In the genomic region with DNA sequence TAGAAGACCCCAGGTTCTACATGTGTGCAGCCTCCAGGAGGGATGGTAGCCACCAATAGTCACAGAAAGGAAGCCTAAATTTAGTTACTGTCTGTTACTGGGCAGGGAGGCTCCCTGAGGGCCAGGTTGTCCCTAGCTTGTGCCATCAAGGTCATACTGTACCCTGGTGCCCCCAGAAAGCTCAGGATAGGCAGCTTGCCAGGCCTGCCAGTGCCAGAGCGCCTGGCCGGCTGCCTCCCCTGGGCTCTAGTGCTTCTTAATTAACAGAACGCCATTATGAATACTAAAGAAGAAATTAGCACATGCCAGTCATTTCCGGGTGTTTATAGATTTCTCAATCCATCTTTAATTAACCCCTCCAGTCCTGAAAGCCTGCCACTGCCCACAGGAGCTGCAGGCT, we compare ENCODE assay signal across 12 mouse cellular contexts.
DNase-seq lines count a peak whose midpoint lies in the region; ATAC-seq lines count a peak whose summit lies in the region.
"Had no signal": no experiment of that assay in that cellular context is flagged by ENCODE, and none has a peak within 500 bp of the region (broad histone marks: within the 10 kb centered on the region; RNA-seq: fewer than 3 reads in every experiment).

No protein-coding gene starts in this region.

- H3K27me3 ChIP-seq in heart, embryonic 10.5 days (ENCODE audit: insufficient read depth, poor library complexity, severe bottlenecking), result peaks cover 27% of the 10 kb centered on the region; the same call in 1 of the 2 replicates
- H3K27me3 ChIP-seq in forebrain, embryonic 15.5 days, result no peaks in the 10 kb centered on the region
- peaks cover 9% of the 10 kb centered on the region; the same call in 1 of the 2 replicates for H3K27me3 ChIP-seq in limb, embryonic 10.5 days (ENCODE audit: low read depth, poor library complexity, severe bottlenecking)
- H3K27me3 ChIP-seq: liver, embryonic 15.5 days; midbrain, embryonic 12.5 days had no signal

- peak; percentile 39 for DNase-seq in heart, adult 8-10 months (ENCODE audit: low spot score)
- DNase-seq in heart, embryonic 10.5 days (ENCODE audit: low spot score), result no peak
- DNase-seq in ovary, postnatal 36 days (ENCODE audit: low spot score), result peak; percentile 64
- no peak for DNase-seq in ovary, postnatal 14 days (ENCODE audit: low spot score)
- DNase-seq in right cerebral cortex, postnatal 14 days, result peak; percentile 25
- no peak for DNase-seq in limb, embryonic 10.5 days (ENCODE audit: low spot score)
- DNase-seq in gastrocnemius, adult 8-10 months (ENCODE audit: low spot score in 2 of 2), result no peak
- DNase-seq: embryo, embryonic 11 days had no signal

- H3K4me1 ChIP-seq in heart, embryonic 10.5 days, result no peaks in the 10 kb centered on the region
- H3K4me1 ChIP-seq in forebrain, embryonic 15.5 days, result peaks cover 19% of the 10 kb centered on the region
- peaks cover 17% of the 10 kb centered on the region for H3K4me1 ChIP-seq in limb, embryonic 10.5 days
- H3K4me1 ChIP-seq: liver, embryonic 15.5 days had no signal

- H3K4me3 ChIP-seq in heart, embryonic 10.5 days, result no peak overlapping the region
- H3K4me3 ChIP-seq in forebrain, embryonic 15.5 days, result no peak overlapping the region
- no peak overlapping the region for H3K4me3 ChIP-seq in limb, embryonic 10.5 days
- H3K4me3 ChIP-seq: hindbrain, embryonic 10.5 days; liver, embryonic 15.5 days; midbrain, embryonic 12.5 days had no signal

- no peaks in the 10 kb centered on the region for H3K36me3 ChIP-seq in heart, embryonic 10.5 days
- H3K36me3 ChIP-seq in forebrain, embryonic 15.5 days, result no peaks in the 10 kb centered on the region
- no peaks in the 10 kb centered on the region for H3K36me3 ChIP-seq in limb, embryonic 10.5 days
- H3K36me3 ChIP-seq: hindbrain, embryonic 10.5 days; liver, embryonic 15.5 days; midbrain, embryonic 12.5 days had no signal

- 82% methylated on average over 4 of the region's 4 CpGs for WGBS in heart, embryonic 10.5 days
- 20% methylated on average over 4 of the region's 4 CpGs for WGBS in forebrain, embryonic 15.5 days
- WGBS in limb, embryonic 10.5 days, result 78% methylated on average over 4 of the region's 4 CpGs

- peak; percentile 52 for ATAC-seq in forebrain, embryonic 15.5 days (replicated peaks)

- H3K9ac ChIP-seq in forebrain, embryonic 15.5 days (replicated peaks), result no peak overlapping the region
- H3K9ac ChIP-seq: liver, embryonic 15.5 days; midbrain, embryonic 12.5 days had no signal

- no peak overlapping the region for H3K4me2 ChIP-seq in forebrain, embryonic 15.5 days (replicated peaks)
- H3K4me2 ChIP-seq: liver, embryonic 15.5 days; midbrain, embryonic 12.5 days had no signal

- H3K9me3 ChIP-seq in heart, embryonic 10.5 days, result no peaks in the 10 kb centered on the region
- H3K9me3 ChIP-seq in forebrain, embryonic 15.5 days, result no peaks in the 10 kb centered on the region
- no peaks in the 10 kb centered on the region for H3K9me3 ChIP-seq in limb, embryonic 10.5 days (replicated peaks)
- H3K9me3 ChIP-seq: hindbrain, embryonic 10.5 days; liver, embryonic 15.5 days; midbrain, embryonic 12.5 days had no signal

- H3K27ac ChIP-seq in heart, embryonic 10.5 days, result no peak overlapping the region
- peak overlapping the region; percentile 20; the same call in 1 of the 2 replicates for H3K27ac ChIP-seq in forebrain, embryonic 15.5 days (replicated peaks)
- no peak overlapping the region for H3K27ac ChIP-seq in limb, embryonic 10.5 days
- H3K27ac ChIP-seq: hindbrain, embryonic 10.5 days; liver, embryonic 15.5 days; midbrain, embryonic 12.5 days had no signal

Comparison
In these comparisons a context has a peak if more than half of its experiments do, and no peak if none do; other contexts are left out.
1. DNase-seq: peak in heart, adult 8-10 months (single experiment), ovary, postnatal 36 days (single experiment) and right cerebral cortex, postnatal 14 days (single experiment); none in heart, embryonic 10.5 days (single experiment), ovary, postnatal 14 days (single experiment), limb, embryonic 10.5 days (single experiment) and gastrocnemius, adult 8-10 months (0 of 2).